Mouse (Mus musculus): ENCODE measurements at regions not wholly inside any gene's neighbourhood (a gene's known extent, or its start where the extent isn't known, plus 50 kb on each side); places are given as distances from the start of the nearest gene placed in this dataset.
A peak's percentile ranks its signal among the peaks of the same experiment; 100 is the strongest.

GRCm38 (mm10) chr8:79508597-79508996, 109.3 kb upstream of the Smad1 start:
- H3K9me3 ChIP-seq (ENCODE audit: control insufficient read depth), result no peaks in the 10 kb centered on the region
- no peak overlapping the region for H3K4me2 ChIP-seq (replicated peaks; ENCODE audit: low read depth)
- TF ChIP-seq CTCF (IDR thresholded peaks at IDR 0.05; ENCODE audit: low read depth), result no peak
- ATAC-seq, result no peak
- WGBS, result 89% methylated on average over 3 of the region's 3 CpGs
- H3K27me3 ChIP-seq (replicated peaks; ENCODE audit: control insufficient read depth, insufficient read depth, low read length), result no peaks in the 10 kb centered on the region
- H3K9ac ChIP-seq (ENCODE audit: low read depth, low read length), result no peak overlapping the region
- no peaks in the 10 kb centered on the region for H3K36me3 ChIP-seq (ENCODE audit: control insufficient read depth, insufficient read depth)
- no peak overlapping the region for H3K4me3 ChIP-seq (ENCODE audit: low read depth, low read length)
- no peak overlapping the region for H3K27ac ChIP-seq (ENCODE audit: low read depth, low read length)
- H3K4me1 ChIP-seq (replicated peaks; ENCODE audit: control insufficient read depth, insufficient read depth, low read length), result no peaks in the 10 kb centered on the region

- WGBS, result 68% methylated on average over 5 of the region's 5 CpGs
- no peak for ATAC-seq
- H3K27ac ChIP-seq (ENCODE audit: low read depth, low read length), result no peak overlapping the region
- no peaks in the 10 kb centered on the region for H3K4me1 ChIP-seq (replicated peaks; ENCODE audit: control insufficient read depth, insufficient read depth, low read length)
- H3K9me3 ChIP-seq (ENCODE audit: control insufficient read depth), result no peaks in the 10 kb centered on the region
- H3K36me3 ChIP-seq (ENCODE audit: control insufficient read depth, insufficient read depth), result no peaks in the 10 kb centered on the region
- H3K4me2 ChIP-seq (replicated peaks; ENCODE audit: low read depth), result no peak overlapping the region
- no peak overlapping the region for H3K4me3 ChIP-seq (ENCODE audit: low read depth, low read length)
- TF ChIP-seq CTCF (IDR thresholded peaks at IDR 0.05; ENCODE audit: low read depth), result no peak
- H3K9ac ChIP-seq (ENCODE audit: low read depth, low read length), result no peak overlapping the region
- H3K27me3 ChIP-seq (replicated peaks; ENCODE audit: control insufficient read depth, insufficient read depth, low read length), result no peaks in the 10 kb centered on the region
Measured at GRCm38 (mm10) chr8:79505381-79505780, 106.1 kb upstream of the Smad1 start.

- no peak for TF ChIP-seq CTCF (IDR thresholded peaks at IDR 0.05; ENCODE audit: low read depth)
- H3K9ac ChIP-seq (ENCODE audit: low read depth, low read length), result no peak overlapping the region
- no peaks in the 10 kb centered on the region for H3K27me3 ChIP-seq (replicated peaks; ENCODE audit: control insufficient read depth, insufficient read depth, low read length)
- H3K36me3 ChIP-seq (ENCODE audit: control insufficient read depth, insufficient read depth), result no peaks in the 10 kb centered on the region
- H3K27ac ChIP-seq (ENCODE audit: low read depth, low read length), result no peak overlapping the region
- H3K4me1 ChIP-seq (replicated peaks; ENCODE audit: control insufficient read depth, insufficient read depth, low read length), result no peaks in the 10 kb centered on the region
- WGBS, result 84% methylated on average over 2 of the region's 2 CpGs
- no peak overlapping the region for H3K4me2 ChIP-seq (replicated peaks; ENCODE audit: low read depth)
- no peak overlapping the region for H3K4me3 ChIP-seq (ENCODE audit: low read depth, low read length)
- no peaks in the 10 kb centered on the region for H3K9me3 ChIP-seq (ENCODE audit: control insufficient read depth)
- ATAC-seq, result no peak
Measured at GRCm38 (mm10) chr8:79503906-79504305, 104.6 kb upstream of the Smad1 start.

- no peak for ATAC-seq
- no peak for TF ChIP-seq CTCF (IDR thresholded peaks at IDR 0.05; ENCODE audit: low read depth)
- WGBS, result 71% methylated on average over 4 of the region's 4 CpGs
Measured at GRCm38 (mm10) chr8:79502062-79502461, 102.7 kb upstream of the Smad1 start.

GRCm38 (mm10) chr8:79501238-79501637, 101.9 kb upstream of the Smad1 start:
- Histone ChIP-seq H3K36me3 (ENCODE audit: control insufficient read depth, insufficient read depth) (no peaks in the 10 kb centered on the region), H3K27ac (ENCODE audit: low read depth, low read length) (no peak overlapping the region), H3K4me3 (ENCODE audit: low read depth, low read length) (no peak overlapping the region), H3K9ac (ENCODE audit: low read depth, low read length) (no peak overlapping the region), H3K27me3 (replicated peaks; ENCODE audit: control insufficient read depth, insufficient read depth, low read length) (no peaks in the 10 kb centered on the region), H3K9me3 (ENCODE audit: control insufficient read depth) (no peaks in the 10 kb centered on the region), H3K4me1 (replicated peaks; ENCODE audit: control insufficient read depth, insufficient read depth, low read length) (no peaks in the 10 kb centered on the region), H3K4me2 (replicated peaks; ENCODE audit: low read depth) (no peak overlapping the region)
- peak; percentile 23; the same call in 1 of the 2 replicates for TF ChIP-seq CTCF (IDR thresholded peaks at IDR 0.05; ENCODE audit: low read depth)
- 68% methylated on average over 11 of the region's 11 CpGs for WGBS
- no peak for ATAC-seq

More at GRCm38 (mm10) chr8:79502062-79502461, 102.7 kb upstream of the Smad1 start:
- H3K4me3 ChIP-seq (ENCODE audit: low read depth, low read length), result no peak overlapping the region
- no peak overlapping the region for H3K9ac ChIP-seq (ENCODE audit: low read depth, low read length)
- H3K27me3 ChIP-seq (replicated peaks; ENCODE audit: control insufficient read depth, insufficient read depth, low read length), result no peaks in the 10 kb centered on the region
- H3K4me2 ChIP-seq (replicated peaks; ENCODE audit: low read depth), result no peak overlapping the region
- no peak overlapping the region for H3K27ac ChIP-seq (ENCODE audit: low read depth, low read length)
- no peaks in the 10 kb centered on the region for H3K9me3 ChIP-seq (ENCODE audit: control insufficient read depth)
- no peaks in the 10 kb centered on the region for H3K4me1 ChIP-seq (replicated peaks; ENCODE audit: control insufficient read depth, insufficient read depth, low read length)
- no peaks in the 10 kb centered on the region for H3K36me3 ChIP-seq (ENCODE audit: control insufficient read depth, insufficient read depth)

- Histone ChIP-seq H3K4me3 (ENCODE audit: low read depth, low read length) (no peak overlapping the region), H3K4me1 (replicated peaks; ENCODE audit: control insufficient read depth, insufficient read depth, low read length) (no peaks in the 10 kb centered on the region), H3K36me3 (ENCODE audit: control insufficient read depth, insufficient read depth) (no peaks in the 10 kb centered on the region), H3K27me3 (replicated peaks; ENCODE audit: control insufficient read depth, insufficient read depth, low read length) (no peaks in the 10 kb centered on the region), H3K4me2 (replicated peaks; ENCODE audit: low read depth) (no peak overlapping the region), H3K9ac (ENCODE audit: low read depth, low read length) (no peak overlapping the region), H3K27ac (ENCODE audit: low read depth, low read length) (no peak overlapping the region), H3K9me3 (ENCODE audit: control insufficient read depth) (no peaks in the 10 kb centered on the region)
- ATAC-seq, result no peak
- 83% methylated on average over 2 of the region's 2 CpGs for WGBS
- no peak for TF ChIP-seq CTCF (IDR thresholded peaks at IDR 0.05; ENCODE audit: low read depth)
Measured at GRCm38 (mm10) chr8:79499258-79499657, 99.9 kb upstream of the Smad1 start.

GRCm38 (mm10) chr8:79498611-79499010, 99.3 kb upstream of the Smad1 start:
- H3K36me3 ChIP-seq (ENCODE audit: control insufficient read depth, insufficient read depth), result no peaks in the 10 kb centered on the region
- TF ChIP-seq CTCF (IDR thresholded peaks at IDR 0.05; ENCODE audit: low read depth), result peak; percentile 43
- H3K27ac ChIP-seq (ENCODE audit: low read depth, low read length), result no peak overlapping the region; the same call in 1 of the 2 replicates
- 40% methylated on average over 2 of the region's 2 CpGs for WGBS
- no peak overlapping the region for H3K4me3 ChIP-seq (ENCODE audit: low read depth, low read length)
- no peak overlapping the region for H3K4me2 ChIP-seq (replicated peaks; ENCODE audit: low read depth)
- peak; percentile 31; the same call in 1 of the 2 replicates for ATAC-seq
- H3K4me1 ChIP-seq (replicated peaks; ENCODE audit: control insufficient read depth, insufficient read depth, low read length), result no peaks in the 10 kb centered on the region
- no peaks in the 10 kb centered on the region for H3K9me3 ChIP-seq (ENCODE audit: control insufficient read depth)
- no peaks in the 10 kb centered on the region for H3K27me3 ChIP-seq (replicated peaks; ENCODE audit: control insufficient read depth, insufficient read depth, low read length)
- no peak overlapping the region for H3K9ac ChIP-seq (ENCODE audit: low read depth, low read length)
